Mouse (Mus musculus): ENCODE results near the gene Cep290. TPM values are rescaled to one million over a fixed set of nuclear protein-coding genes. Genes with fewer than 3 reads are reported as not detected.

The Cep290 gene
- total and polyA plus RNA-seq, 3 experiments: 0.30 TPM; not detected in 2

- Histone ChIP-seq H3K79me2 (replicated peaks; ENCODE audit: control insufficient read depth, extremely low read depth, insufficient read depth, poor library complexity, severe bottlenecking) (no peaks in the 10 kb centered on the region), H3K27ac (ENCODE audit: insufficient read depth, low read depth) (no peak overlapping the region), H3K27me3 (replicated peaks) (no peaks in the 10 kb centered on the region), H3K4me3 (replicated peaks in 1 of 3; ENCODE audit: low read depth in 2 of 3, low read length in 2 of 3, poor library complexity in 1 of 3) (no peak overlapping the region), H3K9me3 (replicated peaks; ENCODE audit: low read length) (peaks cover 30% of the 10 kb centered on the region), H3K4me2 (ENCODE audit: insufficient read depth, low read depth, poor library complexity, severe bottlenecking) (no peak overlapping the region), H3K9ac (ENCODE audit: insufficient read depth, low read depth) (no peak overlapping the region), H3K4me1 (ENCODE audit: control insufficient read depth in 1 of 2, insufficient read depth in 2 of 2) (no peaks in the 10 kb centered on the region), H3K36me3 (replicated peaks in 1 of 2; ENCODE audit: control insufficient read depth in 1 of 2, insufficient read depth in 1 of 2, low read length in 1 of 2) (no peaks in the 10 kb centered on the region)
- dilution Hi-C loops (cut with MboI; ENCODE audit: extremely low pct_ligation_motif_present, extremely low pct_unique_long_range_greater_than_20kb, low sequenced_read_pairs) (no loop called here), in situ Hi-C loops (cut with MboI; ENCODE audit: low pct_ligation_motif_present, low pct_unique_long_range_greater_than_20kb, low sequenced_read_pairs) (no loop called here)
- no peak for DNase-seq (ENCODE audit: extremely low read depth)
- TF ChIP-seq EP300 (IDR thresholded peaks at IDR 0.05; ENCODE audit: low read length) (no peak), HCFC1 (IDR thresholded peaks at IDR 0.05; ENCODE audit: low read depth, low read length) (no peak), ELF1 (IDR thresholded peaks at IDR 0.05; ENCODE audit: low read depth, low read length) (no peak), TCF12 (IDR thresholded peaks at IDR 0.05; ENCODE audit: low read depth, low read length) (no peak), PAX5 (IDR thresholded peaks at IDR 0.05; ENCODE audit: low read length) (no peak)
These were observed 26.8 kb upstream of the Cep290 start for GRCm38 (mm10) chr10:100460515-100460914.

DNA sequence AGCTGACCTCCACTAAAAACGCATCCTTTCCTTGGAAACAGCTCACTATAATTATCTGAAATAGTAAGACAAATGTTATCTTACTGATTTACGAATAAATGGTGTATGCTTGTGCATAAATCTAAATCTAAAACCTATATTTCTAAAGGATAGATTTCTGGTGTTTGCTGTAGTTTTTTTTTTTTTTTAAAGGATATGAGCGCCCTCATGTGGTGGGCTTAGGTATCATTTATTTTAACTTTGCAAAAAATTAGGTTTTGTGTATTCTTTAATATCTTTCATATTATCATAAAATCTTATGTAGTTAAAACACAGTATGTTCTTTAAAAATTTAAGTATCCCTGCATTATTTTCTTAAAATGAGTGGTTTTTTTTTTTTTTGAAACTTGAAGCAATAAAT is 12.3 kb upstream of the Cep290 start:
- H3K9me3 ChIP-seq (replicated peaks; ENCODE audit: low read length): peaks cover 19% of the 10 kb centered on the region
- no peaks in the 10 kb centered on the region for H3K4me1 ChIP-seq (ENCODE audit: control insufficient read depth in 1 of 2, insufficient read depth in 2 of 2)
- no peak overlapping the region for H3K9ac ChIP-seq (ENCODE audit: insufficient read depth, low read depth)
- H3K4me2 ChIP-seq (ENCODE audit: insufficient read depth, low read depth, poor library complexity, severe bottlenecking): no peak overlapping the region
- no peaks in the 10 kb centered on the region for H3K27me3 ChIP-seq (replicated peaks)
- TF ChIP-seq ZNF384 (IDR thresholded peaks at IDR 0.05; ENCODE audit: low read depth, low read length) (peak; percentile 69), TBP (conservative IDR thresholded peaks at IDR 0.05; ENCODE audit: low read depth, low read length) (no peak), SMC3 (IDR thresholded peaks at IDR 0.05; ENCODE audit: low read depth, low read length) (no peak), RAD21 (IDR thresholded peaks at IDR 0.05; ENCODE audit: low read depth, low read length) (peak; percentile 27), TCF12 (IDR thresholded peaks at IDR 0.05; ENCODE audit: low read depth, low read length) (no peak), EP300 (IDR thresholded peaks at IDR 0.05; ENCODE audit: low read length) (no peak), CTCF (conservative IDR thresholded peaks at IDR 0.05 in 1 of 2, IDR thresholded peaks at IDR 0.05 in 1 of 2; ENCODE audit: low read depth in 2 of 2, low read length in 2 of 2) (peak in 1 of 2 experiments; percentile 30; a peak in 2 of 4 replicates), POLR2A (IDR thresholded peaks at IDR 0.05; ENCODE audit: low read depth, low read length) (no peak)
- no peak overlapping the region for H3K4me3 ChIP-seq (replicated peaks in 1 of 3; ENCODE audit: low read depth in 2 of 3, low read length in 2 of 3, poor library complexity in 1 of 3)
- in situ Hi-C loops (cut with MboI; ENCODE audit: low pct_ligation_motif_present, low pct_unique_long_range_greater_than_20kb, low sequenced_read_pairs): no loop called here
- H3K36me3 ChIP-seq (replicated peaks in 1 of 2; ENCODE audit: control insufficient read depth in 1 of 2, insufficient read depth in 1 of 2, low read length in 1 of 2): no peaks in the 10 kb centered on the region
- H3K27ac ChIP-seq (ENCODE audit: insufficient read depth, low read depth): no peak overlapping the region
- dilution Hi-C loops (cut with MboI; ENCODE audit: extremely low pct_ligation_motif_present, extremely low pct_unique_long_range_greater_than_20kb, low sequenced_read_pairs): no loop called here
- DNase-seq (ENCODE audit: extremely low read depth): no peak
- no peaks in the 10 kb centered on the region for H3K79me2 ChIP-seq (replicated peaks; ENCODE audit: control insufficient read depth, extremely low read depth, insufficient read depth, poor library complexity, severe bottlenecking)

GRCm38 (mm10) chr10:100479538-100479937 is 7.8 kb upstream of the Cep290 start:
- H3K9ac ChIP-seq (ENCODE audit: insufficient read depth, low read depth): no peak overlapping the region
- in situ Hi-C loops (cut with MboI; ENCODE audit: low pct_ligation_motif_present, low pct_unique_long_range_greater_than_20kb, low sequenced_read_pairs) (no loop called here), dilution Hi-C loops (cut with MboI; ENCODE audit: extremely low pct_ligation_motif_present, extremely low pct_unique_long_range_greater_than_20kb, low sequenced_read_pairs) (no loop called here)
- H3K27ac ChIP-seq (ENCODE audit: insufficient read depth, low read depth): no peak overlapping the region
- no peaks in the 10 kb centered on the region for H3K36me3 ChIP-seq (replicated peaks in 1 of 2; ENCODE audit: control insufficient read depth in 1 of 2, insufficient read depth in 1 of 2, low read length in 1 of 2)
- no peak for DNase-seq (ENCODE audit: extremely low read depth)
- no peak overlapping the region for H3K4me2 ChIP-seq (ENCODE audit: insufficient read depth, low read depth, poor library complexity, severe bottlenecking)
- peaks cover 31% of the 10 kb centered on the region for H3K9me3 ChIP-seq (replicated peaks; ENCODE audit: low read length)
- H3K4me1 ChIP-seq (ENCODE audit: control insufficient read depth in 1 of 2, insufficient read depth in 2 of 2): no peaks in the 10 kb centered on the region
- no peak overlapping the region for H3K4me3 ChIP-seq (replicated peaks in 1 of 3; ENCODE audit: low read depth in 2 of 3, low read length in 2 of 3, poor library complexity in 1 of 3)
- TF ChIP-seq TBP (conservative IDR thresholded peaks at IDR 0.05; ENCODE audit: low read depth, low read length): no peak
- TF ChIP-seq POLR2A (IDR thresholded peaks at IDR 0.05; ENCODE audit: low read depth, low read length): no peak
- TF ChIP-seq NRF1 (IDR thresholded peaks at IDR 0.05; ENCODE audit: low read depth, low read length): no peak
- TF ChIP-seq ZNF384 (IDR thresholded peaks at IDR 0.05; ENCODE audit: low read depth, low read length): no peak
- peak; percentile 50; the same call in 1 of the 2 replicates for TF ChIP-seq MAFK (IDR thresholded peaks at IDR 0.05; ENCODE audit: insufficient replicate concordance, low read length)
- TF ChIP-seq RCOR1 (conservative IDR thresholded peaks at IDR 0.05; ENCODE audit: low read depth, low read length): no peak
- no peaks in the 10 kb centered on the region for H3K79me2 ChIP-seq (replicated peaks; ENCODE audit: control insufficient read depth, extremely low read depth, insufficient read depth, poor library complexity, severe bottlenecking)
- no peaks in the 10 kb centered on the region for H3K27me3 ChIP-seq (replicated peaks)
